22 mouse cellular contexts compared by ENCODE assay signal in genomic region chr3:121707106-121707505, GRCm38 (mm10). TPM values are rescaled to one million over a fixed set of nuclear protein-coding genes. Genes with fewer than 3 reads are reported as not detected.
"Had no signal": no experiment of that assay in that cellular context is flagged by ENCODE, and none has a peak within 500 bp of the region (broad histone marks: within the 10 kb centered on the region; RNA-seq: fewer than 3 reads in every experiment).

No protein-coding gene starts in this region.

- H3K36me3 ChIP-seq: limb, embryonic 12.5 days; midbrain, embryonic 13.5 days had no signal

- H3K9me3 ChIP-seq: limb, embryonic 12.5 days; midbrain, embryonic 13.5 days had no signal

- H3K27me3 ChIP-seq: limb, embryonic 12.5 days; midbrain, embryonic 13.5 days had no signal

- H3K4me2 ChIP-seq: limb, embryonic 12.5 days; midbrain, embryonic 13.5 days had no signal

- H3K9ac ChIP-seq: limb, embryonic 12.5 days; liver, embryonic 14.5 days; midbrain, embryonic 13.5 days had no signal

- DNase-seq: kidney, adult 8-10 months; kidney, postnatal 25 days; liver; lung, adult 2 months; lung, postnatal 36 days; right cerebral cortex, adult 18-20 months; right cerebral cortex, postnatal 25 days; thymus, postnatal 36 days had no signal

- ATAC-seq: lung, postnatal 0 days; midbrain, embryonic 13.5 days had no signal

- H3K4me3 ChIP-seq: limb, embryonic 12.5 days; midbrain, embryonic 13.5 days had no signal

- H3K27ac ChIP-seq: limb, embryonic 12.5 days; liver, embryonic 14.5 days; midbrain, embryonic 13.5 days had no signal

- H3K4me1 ChIP-seq: limb, embryonic 12.5 days had no signal

RNA-seq across cellular contexts. Expression of gene 4930432M17Rik, which starts 36.5 kb away (rescaled TPM):
- total RNA-seq: layer of hippocampus, postnatal 10 days; left cerebral cortex, postnatal 36 days; megakaryocyte progenitor cell, adult 5-6 weeks; midbrain, postnatal 0 days had no signal
- polyA plus RNA-seq: kidney, embryonic 16.5 days; limb, embryonic 12.5 days; liver, embryonic 14.5 days; lung, adult 2 months; lung, postnatal 0 days; midbrain, embryonic 13.5 days; midbrain, postnatal 0 days; neural tube, embryonic 14.5 days; small intestine, adult 2 months; stomach, embryonic 14.5 days; testis, adult 2 months; thymus, postnatal 0 days had no signal
